Mouse (Mus musculus) heart, postnatal 25 days (tissue): Measurements from ENCODE around the gene Tkfc. TPM values are rescaled to one million over a fixed set of nuclear protein-coding genes. Genes with fewer than 3 reads are reported as not detected.

ENCODE experiments used
- DNase-seq: peaks from one replicate; pipeline ENCODE4 v3.0.0; 2022; ENCODE audit warnings: low spot score
- intact Hi-C: fragments of 180-260 bp; cut with DNase I; formaldehyde crosslinking; loops from one replicate; pipeline ENCODE4 v1.15.1; 2025
- total RNA-seq, 2 experiments: library from RNA; stranded (reverse); gene quantifications; 2 replicates each; pipeline ENCODE4 v1.2.3; 2021

Gene Tkfc
- total RNA-seq, 2 experiments from 2014 or later, result 9.1 to 9.3 TPM

DNA sequence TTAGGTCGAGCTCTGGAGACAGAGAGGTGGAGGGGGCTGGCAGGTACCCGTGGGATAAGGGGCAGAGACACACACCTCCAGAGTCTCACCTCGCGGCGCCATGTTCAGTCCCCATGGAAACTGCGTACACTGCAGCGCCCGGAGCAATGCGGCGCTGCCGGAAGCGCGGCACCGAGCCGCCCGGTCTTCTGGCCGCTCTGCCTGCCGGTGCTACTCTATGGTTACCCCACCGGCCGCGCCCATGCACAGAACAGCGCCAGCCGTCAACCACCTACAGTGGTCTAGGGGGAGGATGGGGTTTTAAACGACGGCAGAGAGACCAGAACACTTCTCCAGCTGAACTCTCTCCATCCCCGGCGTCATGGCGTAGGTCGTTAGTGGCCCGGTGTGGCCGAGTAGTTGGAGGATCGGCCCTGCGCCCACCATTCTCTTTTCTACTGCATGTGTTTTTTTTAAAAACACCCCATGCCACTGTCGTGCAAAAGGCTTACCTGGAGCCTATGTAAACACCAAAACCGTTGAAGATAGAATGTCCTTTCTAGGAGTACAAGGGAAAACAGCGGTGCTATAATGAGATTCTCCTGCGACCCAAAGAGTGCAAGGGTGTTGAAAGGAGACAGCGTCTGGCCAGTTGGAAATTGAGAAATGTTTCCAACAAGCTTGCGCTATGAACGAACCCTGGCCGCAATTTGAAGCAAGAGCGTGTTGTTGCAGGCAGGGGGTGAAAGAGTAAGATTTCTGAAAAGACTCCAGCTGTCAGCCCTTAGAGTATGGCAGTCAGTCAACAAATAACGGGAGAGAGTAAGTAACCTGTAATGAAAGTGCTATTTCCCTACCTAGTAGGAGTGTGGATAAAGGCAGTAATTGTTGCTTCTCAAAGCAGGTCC lies 49.6 kb downstream of the Tkfc start, which contains the start of gene Tmem216:
TSS of gene Tmem216 (minus strand) at position 615 of the 887 bp plus-strand sequence.
- peak; percentile 72 for DNase-seq
- intact Hi-C loops, result loop anchor here (2.0 kb wide), 3 partner anchors 19 to 49 kb away; partner anchors contain the start of genes Ddb1, Sdhaf2 and Tkfc

- no peak for DNase-seq
- intact Hi-C loops, result no loop called here
Observed at GRCm38 (mm10) chr19:10539454-10539853, 66.0 kb downstream of the Tkfc start.

Other genes with a start within 250 kb of the Tkfc start
- 10 to 100 TPM; 45.8 to 47.0 TPM for gene Syt7, start 216.6 kb downstream of the Tkfc start, total RNA-seq
- gene Lrrc10b, start 148.2 kb downstream of the Tkfc start, total RNA-seq, result 1 to 10 TPM in 1 of 2 experiments, under 1 TPM in 1; 0.75 to 1.0 TPM
- under 1 TPM in 1 of 2 experiments, not detected in 1; 0.21 TPM for gene Ppp1r32, start 122.7 kb downstream of the Tkfc start, total RNA-seq
- 10 to 100 TPM; 24.8 to 28.4 TPM for gene Cpsf7, start 80.4 kb downstream of the Tkfc start, total RNA-seq
- gene Sdhaf2, start 79.5 kb downstream of the Tkfc start, total RNA-seq, result 10 to 100 TPM; 71.6 to 72.2 TPM
- 1 to 10 TPM; 4.1 to 4.6 TPM for gene Tmem216, start 49.4 kb downstream of the Tkfc start, total RNA-seq
- gene Cyb561a3, start 28.5 kb downstream of the Tkfc start, total RNA-seq, result 1 to 10 TPM; 9.5 to 10.0 TPM
- gene Tmem138, start 28.3 kb downstream of the Tkfc start, total RNA-seq, result 1 to 10 TPM; 2.9 to 3.0 TPM
- 100 to 1,000 TPM; 154 to 166 TPM for gene Ddb1, start 327 bp downstream of the Tkfc start, total RNA-seq
- not detected for gene Vwce, start 28.6 kb upstream of the Tkfc start, total RNA-seq
- not detected for gene Pga5, start 72.4 kb upstream of the Tkfc start, total RNA-seq
- gene Vps37c, start 83.1 kb upstream of the Tkfc start, total RNA-seq, result 10 to 100 TPM; 21.1 to 21.8 TPM
- gene Cd5, start 133.3 kb upstream of the Tkfc start, total RNA-seq, result under 1 TPM; 0.34 to 0.48 TPM
- under 1 TPM; 0.16 to 0.36 TPM for gene Cd6, start 224.4 kb upstream of the Tkfc start, total RNA-seq
- gene Slc15a3, start 234.1 kb upstream of the Tkfc start, total RNA-seq, result 1 to 10 TPM; 2.1 to 2.2 TPM